Mouse (Mus musculus): ENCODE data around the gene 1700020D05Rik.

1700020D05Rik gene

GRCm38 (mm10) chr19:5494314-5494713 is 9.3 kb downstream of the 1700020D05Rik start:
- no peak for DNase-seq

- peak in 1 of 2 experiments; percentile 65 for DNase-seq
Measured at GRCm38 (mm10) chr19:5493301-5493721, 10.3 kb downstream of the 1700020D05Rik start.

- no peak for DNase-seq
Measured at GRCm38 (mm10) chr19:5492641-5493040, 10.9 kb downstream of the 1700020D05Rik start.

GRCm38 (mm10) chr19:5490898-5491708 is 12.5 kb downstream of the 1700020D05Rik start:
- DNase-seq = peak; percentile 87 to 92

GRCm38 (mm10) chr19:5490313-5490897 is 13.2 kb downstream of the 1700020D05Rik start, which contains the start of gene Cfl1:
Gene Cfl1 (plus strand): TSS chr19:5490455.
- DNase-seq = peak; percentile 95 to 97

- peak in 1 of 2 experiments; percentile 19 for DNase-seq
Measured at GRCm38 (mm10) chr19:5489721-5490120, 13.9 kb downstream of the 1700020D05Rik start.

GRCm38 (mm10) chr19:5488878-5489571 is 14.6 kb downstream of the 1700020D05Rik start:
- DNase-seq = peak; percentile 98 to 99

- DNase-seq = peak; percentile 98 to 99
Measured at GRCm38 (mm10) chr19:5487768-5488550, 15.6 kb downstream of the 1700020D05Rik start, which contains the start of gene Mus81. Gene Mus81 (minus strand): TSS chr19:5488402.

- DNase-seq = no peak
Measured at GRCm38 (mm10) chr19:5486771-5487170, 16.8 kb downstream of the 1700020D05Rik start.

- DNase-seq = peak in 1 of 2 experiments; percentile 46
Measured at GRCm38 (mm10) chr19:5486286-5486685, 17.3 kb downstream of the 1700020D05Rik start.

- DNase-seq = peak in 1 of 2 experiments; percentile 6
Measured at GRCm38 (mm10) chr19:5485821-5486220, 17.8 kb downstream of the 1700020D05Rik start.

- peak in 1 of 2 experiments; percentile 8 for DNase-seq
Measured at GRCm38 (mm10) chr19:5485371-5485770, 18.2 kb downstream of the 1700020D05Rik start.

- DNase-seq = no peak
Measured at GRCm38 (mm10) chr19:5484496-5484895, 19.1 kb downstream of the 1700020D05Rik start.

GRCm38 (mm10) chr19:5483386-5484359 is 19.9 kb downstream of the 1700020D05Rik start:
- DNase-seq = peak; percentile 2 to 12

- DNase-seq = no peak
Measured at GRCm38 (mm10) chr19:5481398-5481797, 22.2 kb downstream of the 1700020D05Rik start.

GRCm38 (mm10) chr19:5480016-5480415 is 23.6 kb downstream of the 1700020D05Rik start:
- DNase-seq = peak in 1 of 2 experiments; percentile 3

GRCm38 (mm10) chr19:5477668-5478300 is 25.8 kb downstream of the 1700020D05Rik start:
- DNase-seq = peak in 1 of 2 experiments; percentile 8

GRCm38 (mm10) chr19:5477004-5477667 is 26.5 kb downstream of the 1700020D05Rik start:
- DNase-seq = peak in 1 of 2 experiments; percentile 1

GRCm38 (mm10) chr19:5475069-5475714 is 28.4 kb downstream of the 1700020D05Rik start:
- peak in 1 of 2 experiments; percentile 51 for DNase-seq
